Mouse (Mus musculus): ENCODE data around the gene Cyb561d2. TPM values are rescaled to one million over a fixed set of nuclear protein-coding genes. Genes with fewer than 3 reads are reported as not detected.

Cyb561d2 gene
- polyA plus RNA-seq (2015; fragmentation: Illumina TruSeq; extraction: RNeasy Lipid Tissue Mini Kit (QIAGEN cat#74804); ENCODE audit: low read depth, low replicate concordance): 25.1 TPM

DNA sequence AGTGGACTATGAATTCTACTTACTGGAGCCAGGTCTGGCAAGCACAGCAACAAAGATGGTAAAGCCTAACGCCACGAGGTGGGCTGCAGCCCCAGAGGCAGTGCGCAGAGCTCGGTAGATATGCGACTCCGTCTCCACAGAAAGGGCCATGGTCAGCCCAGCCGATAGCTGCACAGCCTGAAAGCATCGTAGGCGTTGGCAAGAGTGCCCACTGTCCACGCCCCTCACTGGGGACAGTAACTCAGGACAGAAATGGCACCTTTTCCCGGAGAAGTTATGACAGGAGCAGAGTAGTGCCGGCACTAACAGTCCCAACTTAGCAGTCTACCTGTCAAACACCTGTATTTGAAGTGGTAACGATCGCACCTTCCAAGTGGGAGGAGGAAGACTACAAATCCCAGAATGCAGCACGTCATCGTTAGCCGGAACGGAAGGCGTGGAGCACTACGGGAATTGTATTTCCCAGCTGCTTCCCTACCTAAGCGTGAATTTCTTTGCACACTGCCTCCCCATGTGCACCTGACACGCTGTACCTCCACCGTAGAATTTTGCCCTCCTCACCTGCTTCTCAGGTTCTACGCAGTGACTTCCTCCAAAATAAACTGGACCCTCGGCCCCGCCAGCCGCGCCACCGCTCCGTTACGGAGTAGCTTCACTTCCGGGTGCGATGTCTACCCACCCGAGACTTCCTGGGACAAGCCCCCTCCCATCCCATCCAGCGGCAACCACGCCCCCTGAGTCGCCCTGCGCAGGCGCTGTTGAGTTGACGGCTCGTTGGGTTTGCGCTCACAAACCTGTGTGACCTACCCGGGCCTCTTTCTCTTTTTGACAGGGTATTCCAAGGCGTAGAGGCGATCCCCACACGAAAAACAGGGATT lies at the start of gene Cyb561d2, which contains the start of gene Nprl2:
Cyb561d2 (minus strand) TSS at position 720 of the 878 bp plus-strand sequence.
Nprl2 (plus strand) TSS at position 753 of the 878 bp plus-strand sequence.

DNA sequence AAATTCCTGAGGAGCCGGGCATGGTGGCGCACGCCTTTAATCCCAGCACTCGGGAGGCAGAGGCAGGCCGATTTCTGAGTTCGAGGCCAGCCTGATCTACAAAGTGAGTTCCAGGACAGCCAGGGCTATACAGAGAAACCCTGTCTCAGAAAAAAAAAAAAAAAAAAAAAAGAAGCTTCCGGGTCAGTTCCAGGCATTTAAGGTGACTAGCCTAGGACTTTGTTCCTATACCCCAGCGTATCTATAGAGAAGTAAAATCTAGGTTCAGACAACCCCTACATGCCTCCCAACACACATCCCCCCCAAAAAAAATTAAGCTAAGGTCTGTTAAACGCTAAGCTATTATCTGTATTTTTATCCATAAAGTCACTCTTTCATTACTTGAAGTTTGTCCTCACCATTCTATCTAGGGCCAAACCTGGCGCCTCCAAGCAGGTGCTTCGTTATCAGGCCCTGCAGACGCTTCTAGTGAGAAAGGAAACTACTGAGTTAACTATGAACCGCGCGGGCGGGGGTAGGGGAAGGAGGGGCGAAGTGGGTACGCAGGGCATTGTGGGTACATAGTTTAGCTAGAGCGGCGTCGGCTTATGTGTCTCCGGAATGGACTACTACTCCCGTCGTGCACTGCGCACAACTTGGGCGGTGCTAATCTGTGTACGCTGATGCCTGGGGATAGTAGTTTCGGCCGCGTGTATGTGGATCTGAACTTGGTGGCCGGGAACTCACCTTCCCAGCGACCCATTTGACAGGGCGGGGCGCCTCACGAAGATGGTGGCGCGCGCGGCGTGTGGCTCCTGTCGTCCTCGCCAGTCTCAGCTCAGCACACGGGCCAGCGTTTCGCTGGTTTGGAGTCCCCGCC lies 45.2 kb upstream of the Cyb561d2 start, which contains the start of gene Ifrd2:
Ifrd2 (plus strand) TSS at position 669 of the 859 bp plus-strand sequence.

DNA sequence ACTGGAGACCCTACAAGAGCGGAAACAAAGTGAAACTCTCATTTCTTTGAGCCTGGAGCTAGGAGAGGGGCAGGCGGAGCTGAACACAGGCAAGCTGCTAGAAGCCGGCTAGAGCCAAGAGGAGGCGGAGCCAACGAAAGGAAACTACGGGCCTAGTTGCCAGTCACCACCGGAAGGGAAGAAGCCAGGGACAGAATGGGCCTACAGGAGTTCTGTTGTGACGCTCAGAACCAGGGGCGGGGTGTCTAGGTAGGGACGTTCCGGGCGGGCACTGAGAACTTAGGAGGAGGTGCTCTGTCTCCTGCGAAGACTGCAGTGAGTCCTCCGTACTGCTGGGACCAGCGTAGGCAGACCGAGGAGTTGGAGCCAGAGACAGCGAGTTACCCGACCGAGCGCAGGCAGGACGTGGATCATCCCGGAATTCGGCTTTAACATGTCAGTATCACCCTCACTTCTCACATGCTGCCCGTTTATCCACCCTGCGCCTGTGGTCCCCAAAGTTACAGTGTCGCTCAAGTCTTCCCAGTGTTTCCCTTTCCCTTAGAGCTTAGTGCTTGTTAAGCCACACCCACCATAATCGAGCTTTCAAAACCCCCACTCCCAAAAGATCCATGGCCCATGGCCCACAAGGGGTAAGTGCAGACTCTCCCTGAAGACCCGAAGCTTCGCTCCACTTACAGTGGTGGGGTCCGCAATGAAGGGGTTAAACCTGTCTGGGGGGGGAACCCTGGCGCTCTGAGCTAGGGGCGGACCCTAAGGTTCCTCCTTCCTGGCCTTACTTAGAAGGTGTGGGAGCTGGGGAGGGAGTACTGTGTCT lies 38.7 kb upstream of the Cyb561d2 start, which contains the start of gene Hyal3:
Hyal3 (plus strand) TSS at position 318 of the 817 bp plus-strand sequence.

DNA sequence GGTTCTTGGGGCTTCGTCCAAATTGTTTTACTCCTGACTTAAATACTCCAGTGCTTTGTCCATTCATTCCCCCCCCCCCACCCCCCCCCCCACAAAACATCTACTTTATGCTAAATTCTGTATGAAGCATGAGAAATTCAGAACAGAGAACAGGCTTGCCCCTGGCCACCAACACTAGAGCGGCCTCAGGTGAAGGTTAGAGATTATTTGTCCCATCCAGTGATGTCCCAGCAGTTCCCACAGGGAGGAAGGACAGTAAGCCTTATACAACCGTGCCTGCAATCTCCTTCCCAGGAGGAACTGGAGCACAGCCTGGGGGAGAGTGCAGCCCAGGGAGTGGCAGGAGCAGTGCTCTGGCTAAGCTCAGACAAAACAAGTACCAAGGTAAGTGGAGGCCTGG lies 36.6 kb upstream of the Cyb561d2 start, which contains the start of gene Naa80:
Naa80 (plus strand) TSS at position 301 of the 400 bp plus-strand sequence.

DNA sequence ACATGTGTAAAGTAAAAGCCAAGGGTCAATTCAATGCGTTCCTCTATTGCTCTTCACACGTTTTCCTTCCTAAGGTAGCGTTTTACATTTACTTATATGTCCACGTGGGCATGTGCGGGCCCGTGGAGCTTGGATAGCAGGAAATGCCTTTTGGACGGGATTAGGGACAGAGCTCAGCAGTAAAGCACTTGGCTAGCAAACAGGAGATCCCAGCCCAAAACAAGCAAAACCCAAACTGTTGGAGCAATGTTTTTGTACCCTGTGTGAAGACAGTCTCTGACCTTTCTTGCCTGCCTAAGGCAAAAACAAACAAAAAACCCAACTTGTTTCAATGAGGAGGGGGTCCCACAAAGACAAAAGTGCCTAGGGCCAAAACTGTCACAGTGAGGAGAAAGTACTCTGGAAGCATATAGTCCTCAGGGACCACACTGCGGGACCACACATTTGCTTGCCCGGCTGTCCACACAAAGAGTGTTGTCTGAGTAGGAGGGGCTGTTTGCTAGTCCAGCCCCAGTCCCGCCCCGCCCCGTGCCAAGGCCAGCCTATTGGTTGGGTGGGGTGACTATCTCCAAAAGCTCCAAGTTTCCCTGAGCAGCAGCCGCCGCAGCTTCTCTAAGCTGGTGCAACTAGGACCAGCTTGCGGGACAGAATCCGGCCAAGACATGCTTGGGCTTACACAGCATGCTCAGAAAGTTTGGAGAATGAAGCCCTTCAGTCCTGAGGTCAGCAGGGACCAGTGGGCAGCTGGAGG lies 34.5 kb upstream of the Cyb561d2 start, which contains the start of gene Hyal1:
Hyal1 (plus strand) TSS at position 571 of the 751 bp plus-strand sequence.

DNA sequence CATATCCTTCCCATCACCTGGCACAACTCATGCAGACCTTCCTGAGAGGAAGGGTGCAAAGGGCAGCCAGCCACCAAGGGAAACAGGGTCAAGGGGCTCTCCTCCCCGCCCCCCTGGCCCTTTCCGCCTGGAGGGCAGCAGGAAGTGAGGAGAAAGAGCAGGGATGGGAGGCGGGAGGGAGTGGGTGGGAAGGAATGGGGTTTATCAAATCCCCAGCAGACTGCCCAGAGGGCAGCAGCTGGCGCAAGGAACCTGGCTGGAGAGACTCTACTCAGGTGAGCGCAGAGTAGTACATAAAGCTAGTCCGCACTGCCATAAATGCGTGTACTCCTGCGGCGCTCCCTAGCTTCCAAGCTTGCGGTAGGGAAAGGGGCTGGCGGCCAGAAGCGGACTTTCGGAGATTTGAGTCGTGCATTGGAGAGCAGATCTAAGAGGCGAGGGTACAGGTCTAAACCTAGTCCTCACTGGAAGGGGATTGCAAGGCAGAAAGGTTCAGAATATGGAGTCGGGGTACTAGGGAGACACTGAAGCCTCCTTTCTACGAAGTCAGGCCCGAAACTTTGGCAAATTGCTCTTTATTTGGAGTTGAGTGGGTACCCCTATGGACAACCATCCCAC lies 25.8 kb upstream of the Cyb561d2 start, which contains the start of gene Hyal2:
Hyal2 (plus strand) TSS at position 244 of the 618 bp plus-strand sequence.

DNA sequence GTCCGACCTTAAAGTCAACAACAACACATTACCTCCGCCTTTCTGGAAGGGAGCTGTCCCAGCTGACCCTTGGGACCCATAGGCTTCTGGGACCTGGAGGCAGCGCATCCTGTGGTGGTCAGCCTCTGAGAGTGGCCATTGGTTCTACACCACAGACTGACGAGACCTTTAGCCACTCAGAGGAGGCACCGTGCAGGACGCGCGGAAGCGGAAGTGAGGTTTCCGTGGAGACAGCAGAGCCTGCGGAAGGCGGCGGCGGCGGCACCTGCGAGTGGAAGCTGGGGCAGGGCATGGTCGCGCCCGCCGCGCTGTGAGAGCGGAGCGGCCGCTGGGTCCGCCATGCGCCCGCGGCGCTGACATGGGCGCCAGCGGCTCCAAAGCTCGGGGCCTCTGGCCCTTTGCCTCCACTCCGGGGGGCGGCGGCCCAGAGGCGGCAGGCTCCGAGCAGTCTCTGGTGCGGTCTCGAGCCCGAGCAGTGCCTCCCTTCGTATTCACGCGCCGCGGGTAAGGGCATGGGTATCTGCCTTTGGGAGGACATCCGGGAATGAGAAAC lies 21.1 kb upstream of the Cyb561d2 start, which contains the start of gene Tusc2:
Tusc2 (plus strand) TSS at position 227 of the 553 bp plus-strand sequence.

DNA sequence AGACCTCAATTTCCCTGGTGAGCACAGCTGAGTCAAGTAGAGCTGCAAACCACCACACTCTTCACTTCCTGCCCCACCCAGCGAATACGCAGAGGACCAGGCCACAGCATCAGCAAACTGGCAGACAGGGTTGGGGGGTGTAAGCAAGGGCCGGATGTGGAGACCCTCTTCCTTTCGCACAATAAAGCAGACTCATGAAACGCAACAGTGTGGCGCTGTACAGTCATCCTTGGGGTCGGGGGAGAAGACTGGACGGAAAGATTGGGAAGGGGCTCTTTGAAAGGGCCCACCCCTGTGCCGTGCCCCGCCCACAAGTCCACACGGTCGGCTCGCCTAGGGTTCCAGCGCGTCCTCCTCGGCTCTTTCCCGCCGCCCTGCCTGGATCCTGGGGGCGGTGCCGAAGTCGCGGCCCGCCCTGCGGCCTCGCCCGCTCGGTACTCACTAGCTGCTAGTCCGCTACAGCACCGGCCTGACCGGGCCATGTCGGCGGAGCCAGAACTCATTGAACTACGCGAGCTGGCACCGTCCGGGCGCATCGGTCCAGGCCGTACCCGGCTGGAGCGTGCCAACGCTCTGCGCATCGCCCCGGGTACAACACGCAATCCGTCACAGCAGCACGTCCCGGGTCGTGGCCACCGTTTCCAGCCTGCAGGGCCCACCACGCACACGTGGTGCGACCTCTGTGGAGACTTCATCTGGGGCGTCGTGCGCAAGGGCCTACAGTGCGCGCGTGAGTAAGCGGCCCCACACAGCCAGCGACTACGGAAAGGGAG lies 9.3 kb upstream of the Cyb561d2 start, which contains the start of gene Rassf1:
Rassf1 (plus strand) TSS at position 439 of the 773 bp plus-strand sequence.

DNA sequence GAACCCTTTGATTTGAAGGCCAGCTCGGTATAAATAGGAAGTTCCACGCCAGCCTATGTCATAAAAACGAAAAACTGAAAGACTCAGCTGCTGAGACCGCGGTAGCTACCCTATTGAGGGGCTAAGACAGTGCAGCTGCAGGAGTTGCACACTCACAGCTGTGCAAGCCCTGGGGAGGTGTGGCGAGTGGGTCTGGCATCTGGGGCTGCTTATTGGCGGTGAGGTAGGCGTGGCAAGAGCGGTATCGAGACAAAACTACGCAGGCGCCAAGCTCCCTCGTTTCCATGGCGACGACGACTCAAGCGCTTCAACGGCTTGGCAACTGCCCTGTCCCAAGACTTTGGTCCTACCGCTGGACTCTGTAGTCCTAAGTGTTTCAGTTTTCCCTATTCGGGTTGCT lies 5.0 kb upstream of the Cyb561d2 start, which contains the start of gene Zmynd10:
Zmynd10 (plus strand) TSS at position 273 of the 400 bp plus-strand sequence.

DNA sequence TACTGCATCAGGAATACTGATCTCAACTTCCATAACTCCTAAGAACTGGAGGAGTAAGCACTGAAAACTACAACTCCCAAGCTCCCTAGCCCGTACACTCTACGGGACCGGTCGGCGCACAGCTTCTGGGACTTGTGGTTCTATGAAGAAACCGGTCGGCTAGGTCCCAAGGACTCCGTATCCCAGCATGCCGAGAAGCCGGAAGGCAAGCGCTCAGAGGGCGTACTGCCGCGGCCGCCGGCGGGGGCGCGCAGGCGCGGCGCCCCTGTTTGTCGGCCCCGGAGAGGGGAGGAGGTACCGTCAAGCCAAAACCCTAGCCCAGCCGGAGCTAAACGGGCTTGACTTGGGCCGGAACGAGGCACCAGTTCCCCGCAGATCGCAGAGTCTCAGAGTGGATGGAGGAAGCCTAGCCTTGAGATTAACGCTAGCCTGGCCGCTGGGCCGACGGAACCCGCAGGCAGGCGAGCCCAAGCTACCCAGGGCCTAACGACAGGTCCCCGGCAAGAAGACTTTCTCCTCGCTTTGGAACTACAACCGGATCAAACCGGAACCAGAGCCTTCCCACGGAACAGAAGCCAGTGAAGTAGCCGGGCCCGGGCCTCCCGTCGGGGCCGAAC lies 8.1 kb downstream of the Cyb561d2 start, which contains the start of gene Tmem115:
Tmem115 (plus strand) TSS at position 155 of the 617 bp plus-strand sequence.

Other genes starting within 250 kb of the Cyb561d2 start
- 5.4 TPM for gene Cish, start 246.2 kb downstream of the Cyb561d2 start, polyA plus RNA-seq (2015; fragmentation: Illumina TruSeq; extraction: RNeasy Lipid Tissue Mini Kit (QIAGEN cat#74804); ENCODE audit: low read depth, low replicate concordance)
- 21.8 TPM for gene Hemk1, start 203.8 kb downstream of the Cyb561d2 start, polyA plus RNA-seq (2015; fragmentation: Illumina TruSeq; extraction: RNeasy Lipid Tissue Mini Kit (QIAGEN cat#74804); ENCODE audit: low read depth, low replicate concordance)
- gene 6430571L13Rik, start 201.6 kb downstream of the Cyb561d2 start, polyA plus RNA-seq (2015; fragmentation: Illumina TruSeq; extraction: RNeasy Lipid Tissue Mini Kit (QIAGEN cat#74804); ENCODE audit: low read depth, low replicate concordance): 4.8 TPM
- gene Cacna2d2, start 142.6 kb downstream of the Cyb561d2 start, polyA plus RNA-seq (2015; fragmentation: Illumina TruSeq; extraction: RNeasy Lipid Tissue Mini Kit (QIAGEN cat#74804); ENCODE audit: low read depth, low replicate concordance): 24.0 TPM
- 28.6 TPM for gene Tmem115, start 8.2 kb downstream of the Cyb561d2 start, polyA plus RNA-seq (2015; fragmentation: Illumina TruSeq; extraction: RNeasy Lipid Tissue Mini Kit (QIAGEN cat#74804); ENCODE audit: low read depth, low replicate concordance)
- gene Nprl2, start within 50 bp of the Cyb561d2 start, polyA plus RNA-seq (2015; fragmentation: Illumina TruSeq; extraction: RNeasy Lipid Tissue Mini Kit (QIAGEN cat#74804); ENCODE audit: low read depth, low replicate concordance): 63.2 TPM
- 5.0 TPM for gene Zmynd10, start 5.1 kb upstream of the Cyb561d2 start, polyA plus RNA-seq (2015; fragmentation: Illumina TruSeq; extraction: RNeasy Lipid Tissue Mini Kit (QIAGEN cat#74804); ENCODE audit: low read depth, low replicate concordance)
- 17.8 TPM for gene Rassf1, start 9.4 kb upstream of the Cyb561d2 start, polyA plus RNA-seq (2015; fragmentation: Illumina TruSeq; extraction: RNeasy Lipid Tissue Mini Kit (QIAGEN cat#74804); ENCODE audit: low read depth, low replicate concordance)
- 143 TPM for gene Tusc2, start 21.1 kb upstream of the Cyb561d2 start, polyA plus RNA-seq (2015; fragmentation: Illumina TruSeq; extraction: RNeasy Lipid Tissue Mini Kit (QIAGEN cat#74804); ENCODE audit: low read depth, low replicate concordance)
- gene Hyal2, start 25.8 kb upstream of the Cyb561d2 start, polyA plus RNA-seq (2015; fragmentation: Illumina TruSeq; extraction: RNeasy Lipid Tissue Mini Kit (QIAGEN cat#74804); ENCODE audit: low read depth, low replicate concordance): 12.1 TPM
- gene Hyal1, start 34.7 kb upstream of the Cyb561d2 start, polyA plus RNA-seq (2015; fragmentation: Illumina TruSeq; extraction: RNeasy Lipid Tissue Mini Kit (QIAGEN cat#74804); ENCODE audit: low read depth, low replicate concordance): 4.5 TPM
- gene Naa80, start 36.7 kb upstream of the Cyb561d2 start, polyA plus RNA-seq (2015; fragmentation: Illumina TruSeq; extraction: RNeasy Lipid Tissue Mini Kit (QIAGEN cat#74804); ENCODE audit: low read depth, low replicate concordance): 13.9 TPM
- gene Hyal3, start 38.6 kb upstream of the Cyb561d2 start, polyA plus RNA-seq (2015; fragmentation: Illumina TruSeq; extraction: RNeasy Lipid Tissue Mini Kit (QIAGEN cat#74804); ENCODE audit: low read depth, low replicate concordance): 0.57 TPM
- 12.0 TPM for gene Ifrd2, start 45.4 kb upstream of the Cyb561d2 start, polyA plus RNA-seq (2015; fragmentation: Illumina TruSeq; extraction: RNeasy Lipid Tissue Mini Kit (QIAGEN cat#74804); ENCODE audit: low read depth, low replicate concordance)
- 2.2 TPM for gene Sema3b, start 67.0 kb upstream of the Cyb561d2 start, polyA plus RNA-seq (2015; fragmentation: Illumina TruSeq; extraction: RNeasy Lipid Tissue Mini Kit (QIAGEN cat#74804); ENCODE audit: low read depth, low replicate concordance)
- 173 TPM for gene Gnai2, start 93.2 kb upstream of the Cyb561d2 start, polyA plus RNA-seq (2015; fragmentation: Illumina TruSeq; extraction: RNeasy Lipid Tissue Mini Kit (QIAGEN cat#74804); ENCODE audit: low read depth, low replicate concordance)
- gene Slc38a3, start 127.3 kb upstream of the Cyb561d2 start, polyA plus RNA-seq (2015; fragmentation: Illumina TruSeq; extraction: RNeasy Lipid Tissue Mini Kit (QIAGEN cat#74804); ENCODE audit: low read depth, low replicate concordance): 76.0 TPM
- not detected for gene Gnat1, start 137.5 kb upstream of the Cyb561d2 start, polyA plus RNA-seq (2015; fragmentation: Illumina TruSeq; extraction: RNeasy Lipid Tissue Mini Kit (QIAGEN cat#74804); ENCODE audit: low read depth, low replicate concordance)
- gene Sema3f, start 168.3 kb upstream of the Cyb561d2 start, polyA plus RNA-seq (2015; fragmentation: Illumina TruSeq; extraction: RNeasy Lipid Tissue Mini Kit (QIAGEN cat#74804); ENCODE audit: low read depth, low replicate concordance): 13.8 TPM
- 105 TPM for gene Rbm5, start 228.8 kb upstream of the Cyb561d2 start, polyA plus RNA-seq (2015; fragmentation: Illumina TruSeq; extraction: RNeasy Lipid Tissue Mini Kit (QIAGEN cat#74804); ENCODE audit: low read depth, low replicate concordance)